Mouse (Mus musculus): ENCODE measurements around the gene Skap2.

DNA sequence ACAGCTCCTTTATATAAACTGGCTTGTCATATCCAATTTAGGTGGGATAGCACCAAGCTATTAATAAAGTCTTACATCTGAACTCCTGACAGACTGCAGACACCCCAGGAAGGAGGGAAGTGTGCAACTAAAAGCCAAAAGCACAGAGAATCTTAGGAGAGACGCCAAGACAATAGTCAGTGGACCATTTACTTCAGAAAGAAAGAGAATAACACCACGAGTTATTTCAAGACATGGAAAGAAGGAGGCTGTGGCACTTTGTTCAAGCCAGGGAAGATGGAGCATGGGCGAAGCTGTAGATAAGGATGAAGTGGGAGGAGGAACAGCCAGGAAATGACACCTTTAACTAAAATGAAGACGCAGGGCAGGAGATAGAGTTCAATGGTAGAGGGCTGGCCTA, 78.4 kb downstream of the Skap2 start:
- TF ChIP-seq POLR2A (IDR thresholded peaks at IDR 0.05; ENCODE audit: extremely low read depth, insufficient read depth, low read length): no peak
- TF ChIP-seq CTCF (IDR thresholded peaks at IDR 0.05; ENCODE audit: extremely low read depth, insufficient read depth, low read length): no peak
